Mouse (Mus musculus) limb, embryonic 15.5 days (tissue): ENCODE measurements around the gene Rimbp3. TPM values are rescaled to one million over a fixed set of nuclear protein-coding genes. Genes with fewer than 3 reads are reported as not detected.
"Not testable (repeated sequence)": the region's sequence is repeated elsewhere in the genome, so short reads cannot be mapped to it uniquely, and the experiment has no call there.

ENCODE experiments used
- ATAC-seq: fragments of 200-750 bp; cut with Nextera tagmentation; 2 replicates; pipeline ENCODE4 v1.8.0; 2017; ENCODE audit warnings: low read depth, moderate TSS enrichment; ENCODE audit not compliant: insufficient number of reproducible peaks, low FRiP score, low TSS enrichment
- H3K27ac ChIP-seq: fragments of 300-500 bp; sonication (generic); 2 replicates; pipeline ENCODE4 v1.5.1; 2015; ENCODE audit warnings: moderate library complexity, mild to moderate bottlenecking, inconsistent platforms
- H3K27me3 ChIP-seq: fragments of 300-500 bp; sonication (generic); 2 replicates; pipeline ENCODE4 v1.6.1; 2015; ENCODE audit warnings: inconsistent platforms
- H3K36me3 ChIP-seq: fragments of 300-500 bp; sonication (generic); 2 replicates; pipeline ENCODE4 v1.6.1; 2015; ENCODE audit warnings: inconsistent platforms
- H3K4me1 ChIP-seq: fragments of 300-500 bp; sonication (generic); 2 replicates; pipeline ENCODE4 v1.6.1; 2015; ENCODE audit warnings: inconsistent platforms
- H3K4me2 ChIP-seq: fragments of 300-500 bp; sonication (generic); 2 replicates; pipeline ENCODE4 v1.6.1; 2015; ENCODE audit warnings: mild to moderate bottlenecking, inconsistent platforms
- H3K4me3 ChIP-seq: fragments of 300-500 bp; sonication (generic); 2 replicates; pipeline ENCODE4 v1.5.1; 2015; ENCODE audit warnings: mild to moderate bottlenecking, inconsistent platforms
- H3K9ac ChIP-seq: fragments of 300-500 bp; sonication (generic); 2 replicates; pipeline ENCODE4 v1.6.1; 2015; ENCODE audit warnings: inconsistent platforms
- H3K9me3 ChIP-seq: fragments of 300-500 bp; sonication (generic); 2 replicates; pipeline ENCODE4 v1.6.1; 2016; ENCODE audit warnings: inconsistent platforms
- WGBS: fragments of 180-500 bp; shearing (Covaris S2); methylation state at CpG from one replicate; pipeline ENCODE4 v1.1.7; 2015; 5-methylcytosine and 5-hydroxymethylcytosine counted together
- polyA plus RNA-seq: library from polyadenylated mRNA; unstranded; fragments of >200 nt; fragmentation: Nextera tagmentation; extraction: Ambion mirVana; gene quantifications from 2 replicates; pipeline ENCODE4 v1.2.1, GENCODE M21; 2015

Rimbp3 gene
- 0.27 and 0.32 TPM in 2 replicates for polyA plus RNA-seq

DNA sequence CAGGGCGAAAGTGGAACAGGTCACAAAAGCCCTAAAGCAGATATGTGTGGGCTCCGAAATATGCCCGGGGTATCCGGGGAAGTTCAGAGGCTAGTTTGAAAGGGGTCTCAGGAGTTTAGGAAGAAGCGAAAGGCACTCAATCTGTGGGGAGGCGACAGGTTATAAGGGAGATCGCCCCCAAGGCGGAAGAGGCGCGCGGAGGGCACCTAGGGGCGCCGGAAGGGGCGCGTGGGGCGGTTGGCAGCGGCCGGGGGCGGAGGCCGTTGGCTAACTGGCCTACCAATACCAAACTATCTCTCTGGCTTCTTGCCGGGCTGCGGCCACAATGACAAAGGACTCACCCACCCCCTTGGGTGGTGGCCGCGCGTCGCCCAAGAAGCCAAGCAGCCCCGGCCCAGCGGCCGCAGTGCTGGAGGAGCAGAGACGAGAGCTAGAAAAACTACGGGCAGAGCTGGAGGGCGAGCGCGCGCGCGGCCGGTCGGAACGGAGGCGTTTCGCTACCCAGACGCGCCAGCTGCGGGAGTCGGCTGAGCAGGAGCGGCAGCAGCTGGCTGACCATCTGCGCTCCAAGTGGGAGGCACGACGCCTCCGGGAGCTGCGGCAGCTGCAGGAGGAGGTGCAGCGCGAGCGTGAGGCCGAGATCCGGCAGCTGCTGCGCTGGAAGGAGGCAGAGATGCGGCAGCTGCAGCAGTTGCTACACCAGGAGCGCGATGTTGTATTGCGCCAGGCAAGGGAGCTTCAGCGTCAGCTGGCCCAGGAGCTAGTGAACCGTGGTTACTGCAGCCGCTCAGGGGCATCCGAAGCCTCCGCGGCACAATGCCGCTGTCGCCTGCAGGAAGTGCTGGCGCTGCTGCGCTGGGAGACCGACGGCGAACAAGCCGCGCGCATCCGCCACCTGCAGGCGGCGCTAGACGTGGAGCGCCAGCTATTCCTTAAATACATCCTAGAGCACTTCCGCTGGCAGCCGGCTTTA is at the start of gene Rimbp3:
Rimbp3 (plus strand) TSS at position 215 of the 973 bp plus-strand sequence.
- H3K9me3 ChIP-seq = no peaks in the 10 kb centered on the region
- peaks cover 23% of the 10 kb centered on the region for H3K4me1 ChIP-seq
- H3K9ac ChIP-seq = peak within 1 kb of the TSS; percentile 18; the same call in 1 of the 2 replicates
- H3K4me2 ChIP-seq = peak within 1 kb of the TSS; percentile 97
- peak within 1 kb of the TSS; percentile 1; the same call in 1 of the 2 replicates for H3K27ac ChIP-seq
- no peaks in the 10 kb centered on the region for H3K36me3 ChIP-seq
- H3K4me3 ChIP-seq = peak within 1 kb of the TSS; percentile 55
- WGBS = 1% methylated on average over 85 of the region's 85 CpGs
- peak; percentile 70 for ATAC-seq
- peaks cover 45% of the 10 kb centered on the region for H3K27me3 ChIP-seq

DNA sequence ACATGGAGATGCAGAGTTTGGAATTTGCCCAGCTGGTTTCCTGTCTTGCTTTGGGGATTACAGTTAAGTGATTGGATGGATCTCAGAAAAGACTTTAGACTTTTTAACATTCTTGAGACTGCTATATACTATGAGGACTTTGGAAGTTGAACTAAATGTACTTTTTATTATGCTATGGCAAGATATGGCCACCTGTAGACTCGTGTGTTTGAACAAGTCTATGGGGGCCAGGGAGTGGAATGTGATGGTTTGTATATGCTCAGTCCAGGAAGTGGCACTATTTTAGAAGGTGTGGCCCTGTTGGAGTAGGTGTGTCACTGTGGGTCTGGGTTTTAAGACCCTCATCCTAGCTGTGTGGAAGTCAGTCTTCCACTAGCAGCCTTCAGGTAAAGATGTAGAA is 42.9 kb upstream of the Rimbp3 start:
- 84% methylated on average over 1 of the region's 1 CpGs for WGBS
- H3K36me3 ChIP-seq = peaks cover 38% of the 10 kb centered on the region
- H3K4me3 ChIP-seq, H3K9ac ChIP-seq, H3K4me2 ChIP-seq, H3K27ac ChIP-seq, ATAC-seq, H3K9me3 ChIP-seq, H3K4me1 ChIP-seq, H3K27me3 ChIP-seq: not testable (repeated sequence)

DNA sequence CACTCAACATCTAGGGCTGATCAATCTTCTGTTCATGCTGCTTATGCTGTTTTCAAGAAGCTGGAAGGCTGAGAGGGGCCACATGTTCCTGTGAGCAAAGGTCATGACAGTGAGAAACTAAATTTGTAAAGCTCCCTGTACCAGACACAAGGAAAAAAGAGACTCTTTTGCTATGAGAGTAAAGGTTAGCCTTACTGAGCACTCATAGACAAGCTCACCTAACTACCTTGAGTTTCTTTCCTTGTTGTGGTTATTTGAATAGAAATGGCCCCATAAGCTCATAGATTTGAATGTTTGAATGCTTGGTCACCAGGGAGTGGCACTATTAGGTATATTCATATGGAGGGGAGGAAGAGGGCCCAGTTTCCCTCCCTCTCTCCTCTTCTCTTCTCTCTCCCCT is 41.2 kb upstream of the Rimbp3 start:
- H3K36me3 ChIP-seq = peaks cover 50% of the 10 kb centered on the region
- H3K9ac ChIP-seq = no peak overlapping the region
- H3K27ac ChIP-seq = no peak overlapping the region
- H3K4me2 ChIP-seq = no peak overlapping the region
- H3K27me3 ChIP-seq = no peaks in the 10 kb centered on the region
- H3K9me3 ChIP-seq = no peaks in the 10 kb centered on the region
- no peak overlapping the region for H3K4me3 ChIP-seq
- no peak for ATAC-seq
- H3K4me1 ChIP-seq = no peaks in the 10 kb centered on the region

DNA sequence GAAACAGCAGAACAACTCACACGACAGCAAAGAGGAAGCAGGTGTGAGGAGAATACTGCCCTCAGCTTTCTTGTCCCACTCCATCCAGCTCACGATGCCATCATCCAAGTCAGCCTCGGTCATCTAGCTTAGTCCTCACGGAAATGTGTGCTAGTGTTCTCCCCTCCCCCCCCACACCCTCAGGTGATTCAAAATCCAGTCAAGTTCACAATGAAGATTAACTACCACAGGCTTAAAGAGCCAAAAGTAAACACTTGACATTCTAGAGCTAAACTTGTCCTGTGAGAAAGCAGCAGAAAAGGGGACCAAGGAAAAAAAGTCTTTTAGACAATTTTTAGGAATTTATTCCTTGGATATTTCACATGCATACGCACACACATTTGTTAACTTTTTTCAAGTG is 40.4 kb upstream of the Rimbp3 start:
- H3K4me3 ChIP-seq = no peak overlapping the region

DNA sequence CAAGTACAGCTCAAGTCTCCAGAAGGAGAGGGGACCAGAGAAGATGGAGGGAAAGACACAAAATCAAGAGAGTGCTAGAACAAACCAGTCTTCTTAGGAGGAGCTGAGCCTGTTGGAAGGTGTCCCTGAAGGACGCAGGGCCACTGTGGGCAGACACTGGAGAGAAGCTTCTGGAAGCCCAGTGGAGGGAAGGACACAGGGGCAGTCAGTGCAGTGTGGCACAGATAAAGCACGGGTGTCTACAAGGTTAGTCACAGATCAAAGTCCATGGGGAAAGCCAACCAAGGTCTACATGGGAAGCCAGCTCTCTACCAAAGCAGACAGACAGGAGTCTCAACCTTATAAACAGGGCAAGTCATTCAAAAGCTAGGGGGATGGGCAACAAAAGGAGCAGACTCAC is 32.6 kb upstream of the Rimbp3 start:
- Histone ChIP-seq H3K4me2 (no peak overlapping the region), H3K27ac (no peak overlapping the region), H3K4me3 (no peak overlapping the region), H3K36me3 (peaks cover 51% of the 10 kb centered on the region), H3K4me1 (no peaks in the 10 kb centered on the region), H3K9ac (no peak overlapping the region), H3K9me3 (no peaks in the 10 kb centered on the region), H3K27me3 (no peaks in the 10 kb centered on the region)
- no peak for ATAC-seq
- 77% methylated on average over 2 of the region's 2 CpGs for WGBS

More for the DNA sequence above, 40.4 kb upstream of the Rimbp3 start:
- H3K9me3 ChIP-seq = no peaks in the 10 kb centered on the region
- no peak overlapping the region for H3K9ac ChIP-seq
- no peaks in the 10 kb centered on the region for H3K4me1 ChIP-seq
- H3K36me3 ChIP-seq = peaks cover 58% of the 10 kb centered on the region
- H3K27me3 ChIP-seq = no peaks in the 10 kb centered on the region
- no peak overlapping the region for H3K4me2 ChIP-seq
- no peak for ATAC-seq
- no peak overlapping the region for H3K27ac ChIP-seq
- 81% methylated on average over 5 of the region's 5 CpGs for WGBS

DNA sequence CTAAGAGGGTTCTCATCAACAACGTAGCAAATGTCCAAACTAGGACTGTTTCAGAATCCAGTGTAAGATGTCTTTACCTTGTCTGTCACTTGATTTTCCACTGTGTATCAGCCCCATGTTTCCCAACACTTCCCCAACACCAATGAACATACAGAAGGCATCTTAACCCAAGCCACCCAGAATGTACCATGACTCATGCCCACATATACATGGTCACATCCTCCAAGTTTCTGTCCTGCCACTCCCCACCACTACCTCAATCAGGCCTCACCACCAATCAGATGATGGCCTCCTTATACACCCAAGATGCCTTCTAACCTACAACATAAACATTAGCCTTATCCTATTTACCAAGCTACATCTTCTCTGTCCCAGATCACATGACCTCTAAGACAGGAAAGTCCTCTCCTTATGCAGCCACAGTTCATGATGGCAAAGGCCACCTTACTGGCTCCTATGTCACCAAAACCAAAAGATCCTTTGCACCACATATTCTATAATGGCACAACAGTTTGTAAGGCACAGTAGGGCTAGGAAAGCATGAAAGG is 30.7 kb upstream of the Rimbp3 start:
- ATAC-seq = no peak
- WGBS = 88% methylated on average over 1 of the region's 1 CpGs
- H3K9me3 ChIP-seq = no peaks in the 10 kb centered on the region
- peaks cover 34% of the 10 kb centered on the region for H3K36me3 ChIP-seq
- H3K9ac ChIP-seq = no peak overlapping the region
- no peaks in the 10 kb centered on the region for H3K4me1 ChIP-seq
- no peak overlapping the region for H3K27ac ChIP-seq
- no peaks in the 10 kb centered on the region for H3K27me3 ChIP-seq
- H3K4me3 ChIP-seq = no peak overlapping the region
- no peak overlapping the region for H3K4me2 ChIP-seq

DNA sequence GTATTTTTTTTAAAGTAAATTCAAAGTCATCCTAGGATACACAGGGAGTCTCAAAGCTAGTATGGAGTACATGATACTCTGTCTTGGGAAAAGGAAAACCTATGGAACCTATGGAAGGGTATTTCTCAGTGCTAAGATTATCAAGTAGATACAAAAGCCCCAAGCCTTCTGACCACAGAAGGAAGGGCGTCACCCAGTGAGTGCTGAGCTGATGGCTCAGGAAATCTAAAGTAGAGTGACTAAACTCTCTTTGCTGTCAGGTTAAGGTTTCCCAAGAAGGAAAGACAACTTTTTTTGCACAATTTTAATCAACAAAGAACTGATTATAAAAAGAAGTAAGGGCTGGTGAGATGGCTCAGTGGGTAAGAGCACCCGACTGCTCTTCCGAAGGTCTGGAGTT is 28.7 kb upstream of the Rimbp3 start:
- 92% methylated on average over 3 of the region's 3 CpGs for WGBS
- H3K27ac ChIP-seq = no peak overlapping the region
- no peak overlapping the region for H3K9ac ChIP-seq
- no peaks in the 10 kb centered on the region for H3K9me3 ChIP-seq
- no peak overlapping the region for H3K4me2 ChIP-seq
- H3K4me3 ChIP-seq = no peak overlapping the region
- no peaks in the 10 kb centered on the region for H3K27me3 ChIP-seq
- peaks cover 24% of the 10 kb centered on the region for H3K36me3 ChIP-seq
- H3K4me1 ChIP-seq = no peaks in the 10 kb centered on the region
- ATAC-seq = no peak

DNA sequence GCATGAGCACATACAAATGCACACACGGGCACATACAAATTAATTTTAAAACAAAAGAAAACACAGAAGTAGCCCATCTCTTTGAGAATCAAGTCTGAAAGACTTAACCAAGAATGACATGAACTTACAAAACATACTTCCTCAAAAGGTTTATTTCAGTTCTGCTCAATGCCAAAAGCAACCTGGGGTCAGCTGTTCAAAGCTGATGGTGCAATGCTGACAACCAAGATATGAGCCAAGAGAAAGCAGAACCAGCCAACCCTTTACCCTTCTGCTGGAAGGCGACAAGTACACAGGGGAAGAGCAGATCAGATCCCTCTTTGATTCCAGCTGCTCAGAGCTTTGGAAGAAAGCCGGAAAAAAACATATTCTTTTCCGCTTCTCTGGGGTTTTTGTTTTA is 27.0 kb upstream of the Rimbp3 start:
- Histone ChIP-seq H3K27ac (no peak overlapping the region), H3K4me1 (no peaks in the 10 kb centered on the region), H3K4me3 (no peak overlapping the region), H3K27me3 (no peaks in the 10 kb centered on the region), H3K4me2 (no peak overlapping the region), H3K9ac (no peak overlapping the region), H3K36me3 (peaks cover 24% of the 10 kb centered on the region), H3K9me3 (no peaks in the 10 kb centered on the region)
- ATAC-seq = no peak
- WGBS = 78% methylated on average over 4 of the region's 4 CpGs

DNA sequence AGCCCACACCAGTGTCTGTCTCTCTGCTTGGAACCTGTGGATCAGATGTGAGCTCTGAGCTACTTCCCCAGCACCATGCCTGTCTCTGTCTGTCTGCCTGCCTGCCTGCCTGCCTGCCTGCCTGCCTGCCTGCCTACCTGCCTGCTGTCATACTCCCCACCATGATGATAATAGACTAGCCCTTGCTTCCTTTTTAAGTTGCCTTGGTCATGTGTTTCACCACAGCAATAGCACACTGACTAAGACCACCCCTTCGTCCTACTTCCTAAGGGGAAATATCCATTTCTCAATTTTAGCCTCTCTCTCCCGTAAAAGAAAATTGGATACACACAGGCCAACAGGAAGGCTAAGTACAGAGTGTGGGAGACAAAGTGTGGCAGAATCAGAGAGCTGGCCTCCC is 26.3 kb upstream of the Rimbp3 start:
- Histone ChIP-seq H3K4me2 (no peak overlapping the region), H3K4me3 (no peak overlapping the region), H3K4me1 (no peaks in the 10 kb centered on the region), H3K9ac (no peak overlapping the region), H3K27ac (no peak overlapping the region), H3K9me3 (no peaks in the 10 kb centered on the region), H3K27me3 (no peaks in the 10 kb centered on the region), H3K36me3 (peaks cover 28% of the 10 kb centered on the region)
- ATAC-seq = no peak
- WGBS = 63% methylated on average over 2 of the region's 2 CpGs

DNA sequence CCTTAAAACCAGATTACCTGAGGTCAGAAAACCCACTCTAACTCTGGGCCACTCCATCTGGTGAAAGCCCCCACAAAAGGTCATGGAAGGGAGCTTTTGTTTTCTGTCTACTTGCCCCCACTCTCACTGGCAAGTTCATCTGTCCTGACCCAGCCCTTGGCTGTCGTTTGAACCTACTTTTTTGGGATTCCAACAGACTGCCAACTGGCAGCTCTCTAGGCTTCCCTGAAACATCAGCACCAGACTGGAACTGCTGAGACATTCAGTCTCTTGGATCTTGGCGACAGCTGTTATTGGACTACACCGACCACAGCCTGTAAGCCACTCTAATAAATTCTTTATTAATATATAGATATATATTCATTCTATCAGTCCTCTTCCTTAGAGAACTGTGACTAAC is 25.4 kb upstream of the Rimbp3 start:
- Histone ChIP-seq H3K4me1 (no peaks in the 10 kb centered on the region), H3K27me3 (no peaks in the 10 kb centered on the region), H3K9ac (no peak overlapping the region), H3K4me3 (no peak overlapping the region), H3K27ac (no peak overlapping the region), H3K4me2 (no peak overlapping the region), H3K36me3 (peaks cover 23% of the 10 kb centered on the region), H3K9me3 (no peaks in the 10 kb centered on the region)
- WGBS = 59% methylated on average over 3 of the region's 3 CpGs
- ATAC-seq = no peak

DNA sequence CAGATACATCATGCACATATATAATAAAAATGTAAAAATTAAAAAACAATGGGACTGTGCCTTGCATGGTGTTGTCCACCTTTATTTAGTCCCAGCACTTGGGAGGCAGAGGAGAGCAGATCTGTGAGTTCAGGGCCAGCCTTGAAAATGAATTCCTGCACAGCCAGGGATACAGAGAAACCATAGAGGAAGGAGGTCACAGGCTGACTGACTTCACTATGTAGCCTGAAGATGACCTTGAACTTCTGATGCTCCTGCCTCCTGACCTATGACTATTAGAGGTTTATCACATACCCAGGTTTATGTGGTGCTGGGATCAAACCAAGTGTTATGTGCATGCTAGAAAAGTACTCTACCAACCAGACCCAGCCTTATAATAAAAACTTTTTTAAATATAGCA is 22.9 kb upstream of the Rimbp3 start:
- Histone ChIP-seq H3K36me3 (peaks cover 16% of the 10 kb centered on the region), H3K9me3 (no peaks in the 10 kb centered on the region), H3K9ac (no peak overlapping the region), H3K27me3 (no peaks in the 10 kb centered on the region), H3K4me1 (no peaks in the 10 kb centered on the region), H3K27ac (no peak overlapping the region), H3K4me2 (no peak overlapping the region), H3K4me3 (no peak overlapping the region)
- ATAC-seq = no peak

DNA sequence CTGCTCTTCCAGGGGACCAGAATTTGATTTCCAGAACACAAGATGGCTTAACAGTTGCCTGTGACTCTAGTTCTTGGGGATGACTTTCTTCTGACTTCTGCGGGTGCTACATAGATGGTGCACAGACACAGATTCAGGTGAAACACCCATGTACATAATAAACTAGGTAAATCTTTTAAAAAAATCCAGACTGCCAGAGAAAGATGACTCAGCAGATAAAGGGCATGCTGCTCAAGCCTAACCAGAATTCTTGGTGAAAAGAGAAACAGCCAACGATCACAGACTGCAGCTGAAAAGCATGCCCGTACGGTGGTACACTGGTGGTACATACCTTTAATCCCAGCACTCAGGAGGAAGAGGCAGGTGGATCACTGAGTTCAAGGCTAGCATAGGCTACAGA is 14.6 kb upstream of the Rimbp3 start:
- 82% methylated on average over 4 of the region's 4 CpGs for WGBS
- no peak for ATAC-seq

More for the DNA sequence above, 14.6 kb upstream of the Rimbp3 start:
- H3K27me3 ChIP-seq = no peaks in the 10 kb centered on the region
- H3K4me3 ChIP-seq = no peak overlapping the region
- H3K4me1 ChIP-seq = no peaks in the 10 kb centered on the region
- no peak overlapping the region for H3K27ac ChIP-seq
- H3K9me3 ChIP-seq = no peaks in the 10 kb centered on the region
- no peaks in the 10 kb centered on the region; the same call in 1 of the 2 replicates for H3K36me3 ChIP-seq
- H3K4me2 ChIP-seq = no peak overlapping the region
- no peak overlapping the region for H3K9ac ChIP-seq
